ENCODE assay signal across 8 mouse cellular contexts in genomic region chr13:30085005-30085404, GRCm38 (mm10). TPM values are rescaled to one million over a fixed set of nuclear protein-coding genes. Genes with fewer than 3 reads are reported as not detected.
A peak's percentile ranks its signal among the peaks of the same experiment; 100 is the strongest.
DNase-seq lines count a peak whose midpoint lies in the region; ATAC-seq and TF ChIP-seq lines count a peak whose summit lies in the region.

No protein-coding gene starts in this region.

- TF ChIP-seq CTCF in gastrocnemius, adult 2 months (IDR thresholded peaks at IDR 0.05): peak; percentile 97
- TF ChIP-seq CTCF in hindbrain, postnatal 0 days (IDR thresholded peaks at IDR 0.05; ENCODE audit: low read depth): peak; percentile 92

- no peaks in the 10 kb centered on the region for H3K36me3 ChIP-seq in hindbrain, postnatal 0 days (ENCODE audit: insufficient read depth, low read length)

- peak; percentile 90 for DNase-seq in ZHBTc4 (ENCODE audit: low read depth, low spot score)
- DNase-seq in gastrocnemius, adult 2 months: peak; percentile 90
- peak; percentile 95 for DNase-seq in hindbrain, postnatal 0 days (ENCODE audit: low spot score)
- DNase-seq in left cerebral cortex, adult 18-20 months (ENCODE audit: low spot score in 2 of 2): peak; percentile 80 to 86
- peak; percentile 82 to 89 for DNase-seq in lung, postnatal 4 days
- peak; percentile 84 for DNase-seq in retina, postnatal 7 days (ENCODE audit: low read depth, low spot score)
- peak; percentile 53 to 55 for DNase-seq in urinary bladder, adult 18-20 months (ENCODE audit: low spot score in 2 of 2)

- WGBS in hindbrain, postnatal 0 days: 1% methylated on average over 10 of the region's 10 CpGs

- no peaks in the 10 kb centered on the region for H3K27me3 ChIP-seq in hindbrain, postnatal 0 days (ENCODE audit: insufficient read depth, low read length)

- peak overlapping the region; percentile 31; the same call in 1 of the 2 replicates for H3K4me2 ChIP-seq in hindbrain, postnatal 0 days (ENCODE audit: low read depth, low read length)

- no peaks in the 10 kb centered on the region for H3K9me3 ChIP-seq in hindbrain, postnatal 0 days (ENCODE audit: low read length)

- no peaks in the 10 kb centered on the region for H3K4me1 ChIP-seq in hindbrain, postnatal 0 days (ENCODE audit: insufficient read depth, low read length)

- intact Hi-C loops in gastrocnemius, adult 2 months (cut with DNase I): loop anchor here (1.0 to 2.0 kb wide), 2 partner anchors 98 to 228 kb away; partner anchors contain the start of gene E2f3

- H3K27ac ChIP-seq in gastrocnemius, adult 2 months: peak overlapping the region; percentile 79
- no peak overlapping the region for H3K27ac ChIP-seq in hindbrain, postnatal 0 days

- peak overlapping the region; percentile 62 for H3K4me3 ChIP-seq in gastrocnemius, adult 2 months
- H3K4me3 ChIP-seq in hindbrain, postnatal 0 days (ENCODE audit: low read length): no peak overlapping the region

- peak; percentile 91 for ATAC-seq in common myeloid progenitor, adult 5-6 weeks (replicated peaks; ENCODE audit: low read depth, poor library complexity, severe bottlenecking)
- peak; percentile 95 for ATAC-seq in hindbrain, postnatal 0 days

- H3K9ac ChIP-seq in hindbrain, postnatal 0 days (replicated peaks; ENCODE audit: low read length): no peak overlapping the region

RNA-seq across cellular contexts. Expression of gene Mboat1, which starts 51.3 kb away (rescaled TPM):
- total RNA-seq in common myeloid progenitor, adult 5-6 weeks (2017): 6.1 and 9.5 TPM in 2 replicates
- 1 to 10 TPM; 1.2 to 3.7 TPM for total RNA-seq in gastrocnemius, adult 2 months (2021)
- 1.4 and 3.1 TPM in 2 replicates for total RNA-seq in hindbrain, postnatal 0 days (2014; rRNA removed)
- 3.6 and 4.2 TPM in 2 replicates for polyA plus RNA-seq in hindbrain, postnatal 0 days (2015; fragmentation: Nextera tagmentation; extraction: Ambion mirVana)
- 1 to 10 TPM; 1.2 to 1.6 TPM for total RNA-seq in left cerebral cortex, adult 18-20 months (2021)
